Mouse (Mus musculus): ENCODE data around the gene Slc31a2. TPM values are rescaled to one million over a fixed set of nuclear protein-coding genes. Genes with fewer than 3 reads are reported as not detected.

Slc31a2 gene
- polyA plus RNA-seq, 1 experiment: 7.8 TPM

- Histone ChIP-seq H3K27me3 (ENCODE audit: control insufficient read depth, insufficient read depth, low read length, poor library complexity, severe bottlenecking) (no peaks in the 10 kb centered on the region), H3K9me3 (replicated peaks; ENCODE audit: control insufficient read depth, insufficient read depth, low read length, poor library complexity, severe bottlenecking) (no peaks in the 10 kb centered on the region), H3K36me3 (ENCODE audit: control insufficient read depth, insufficient read depth, low read length, poor library complexity, severe bottlenecking) (no peaks in the 10 kb centered on the region), H3K27ac (ENCODE audit: insufficient read depth, low read length) (no peak overlapping the region), H3K4me1 (ENCODE audit: control insufficient read depth, insufficient read depth, low read length) (no peaks in the 10 kb centered on the region), H3K4me3 (ENCODE audit: low read depth, low read length) (no peak overlapping the region), H3K9ac (ENCODE audit: low read depth, poor library complexity, severe bottlenecking) (no peak overlapping the region)
- TF ChIP-seq POLR2A (IDR thresholded peaks at IDR 0.05; ENCODE audit: insufficient read depth, low read length) (no peak), EP300 (IDR thresholded peaks at IDR 0.05; ENCODE audit: insufficient read depth, low read depth, low read length) (no peak), CTCF (IDR thresholded peaks at IDR 0.05; ENCODE audit: low read depth, low read length) (no peak)
Observed at GRCm38 (mm10) chr4:62274841-62275536, 12.6 kb downstream of the Slc31a2 start.

- TF ChIP-seq POLR2A (IDR thresholded peaks at IDR 0.05; ENCODE audit: insufficient read depth, low read length) (no peak), EP300 (IDR thresholded peaks at IDR 0.05; ENCODE audit: insufficient read depth, low read depth, low read length) (no peak), CTCF (IDR thresholded peaks at IDR 0.05; ENCODE audit: low read depth, low read length) (no peak)
- Histone ChIP-seq H3K9me3 (replicated peaks; ENCODE audit: control insufficient read depth, insufficient read depth, low read length, poor library complexity, severe bottlenecking) (no peaks in the 10 kb centered on the region), H3K4me1 (ENCODE audit: control insufficient read depth, insufficient read depth, low read length) (no peaks in the 10 kb centered on the region), H3K27ac (ENCODE audit: insufficient read depth, low read length) (no peak overlapping the region), H3K27me3 (ENCODE audit: control insufficient read depth, insufficient read depth, low read length, poor library complexity, severe bottlenecking) (no peaks in the 10 kb centered on the region), H3K36me3 (ENCODE audit: control insufficient read depth, insufficient read depth, low read length, poor library complexity, severe bottlenecking) (no peaks in the 10 kb centered on the region), H3K4me3 (ENCODE audit: low read depth, low read length) (no peak overlapping the region), H3K9ac (ENCODE audit: low read depth, poor library complexity, severe bottlenecking) (no peak overlapping the region)
Observed at GRCm38 (mm10) chr4:62276642-62277041, 14.3 kb downstream of the Slc31a2 start.

- Histone ChIP-seq H3K27ac (ENCODE audit: insufficient read depth, low read length) (no peak overlapping the region), H3K9me3 (replicated peaks; ENCODE audit: control insufficient read depth, insufficient read depth, low read length, poor library complexity, severe bottlenecking) (no peaks in the 10 kb centered on the region), H3K4me3 (ENCODE audit: low read depth, low read length) (no peak overlapping the region), H3K27me3 (ENCODE audit: control insufficient read depth, insufficient read depth, low read length, poor library complexity, severe bottlenecking) (no peaks in the 10 kb centered on the region), H3K9ac (ENCODE audit: low read depth, poor library complexity, severe bottlenecking) (no peak overlapping the region), H3K4me1 (ENCODE audit: control insufficient read depth, insufficient read depth, low read length) (no peaks in the 10 kb centered on the region), H3K36me3 (ENCODE audit: control insufficient read depth, insufficient read depth, low read length, poor library complexity, severe bottlenecking) (no peaks in the 10 kb centered on the region)
- TF ChIP-seq CTCF (IDR thresholded peaks at IDR 0.05; ENCODE audit: low read depth, low read length) (peak; percentile 35), EP300 (IDR thresholded peaks at IDR 0.05; ENCODE audit: insufficient read depth, low read depth, low read length) (no peak), POLR2A (IDR thresholded peaks at IDR 0.05; ENCODE audit: insufficient read depth, low read length) (no peak)
Observed at GRCm38 (mm10) chr4:62277222-62277621, 14.9 kb downstream of the Slc31a2 start.

- Histone ChIP-seq H3K4me1 (ENCODE audit: control insufficient read depth, insufficient read depth, low read length) (no peaks in the 10 kb centered on the region), H3K27me3 (ENCODE audit: control insufficient read depth, insufficient read depth, low read length, poor library complexity, severe bottlenecking) (no peaks in the 10 kb centered on the region), H3K4me3 (ENCODE audit: low read depth, low read length) (no peak overlapping the region), H3K9ac (ENCODE audit: low read depth, poor library complexity, severe bottlenecking) (no peak overlapping the region), H3K36me3 (ENCODE audit: control insufficient read depth, insufficient read depth, low read length, poor library complexity, severe bottlenecking) (no peaks in the 10 kb centered on the region), H3K27ac (ENCODE audit: insufficient read depth, low read length) (no peak overlapping the region), H3K9me3 (replicated peaks; ENCODE audit: control insufficient read depth, insufficient read depth, low read length, poor library complexity, severe bottlenecking) (no peaks in the 10 kb centered on the region)
- TF ChIP-seq EP300 (IDR thresholded peaks at IDR 0.05; ENCODE audit: insufficient read depth, low read depth, low read length): no peak
Observed at GRCm38 (mm10) chr4:62278081-62278480, 15.7 kb downstream of the Slc31a2 start.

GRCm38 (mm10) chr4:62281319-62281718 lies 19.0 kb downstream of the Slc31a2 start:
- no peak overlapping the region for H3K27ac ChIP-seq (ENCODE audit: insufficient read depth, low read length)
- H3K4me3 ChIP-seq (ENCODE audit: low read depth, low read length): no peak overlapping the region
- H3K9ac ChIP-seq (ENCODE audit: low read depth, poor library complexity, severe bottlenecking): no peak overlapping the region
- H3K36me3 ChIP-seq (ENCODE audit: control insufficient read depth, insufficient read depth, low read length, poor library complexity, severe bottlenecking): no peaks in the 10 kb centered on the region
- H3K4me1 ChIP-seq (ENCODE audit: control insufficient read depth, insufficient read depth, low read length): no peaks in the 10 kb centered on the region
- H3K27me3 ChIP-seq (ENCODE audit: control insufficient read depth, insufficient read depth, low read length, poor library complexity, severe bottlenecking): no peaks in the 10 kb centered on the region
- no peak for TF ChIP-seq EP300 (IDR thresholded peaks at IDR 0.05; ENCODE audit: insufficient read depth, low read depth, low read length)
- TF ChIP-seq POLR2A (IDR thresholded peaks at IDR 0.05; ENCODE audit: insufficient read depth, low read length): no peak
- TF ChIP-seq CTCF (IDR thresholded peaks at IDR 0.05; ENCODE audit: low read depth, low read length): no peak
- no peaks in the 10 kb centered on the region for H3K9me3 ChIP-seq (replicated peaks; ENCODE audit: control insufficient read depth, insufficient read depth, low read length, poor library complexity, severe bottlenecking)

GRCm38 (mm10) chr4:62282969-62283368 lies 20.6 kb downstream of the Slc31a2 start:
- Histone ChIP-seq H3K27ac (ENCODE audit: insufficient read depth, low read length) (no peak overlapping the region), H3K4me1 (ENCODE audit: control insufficient read depth, insufficient read depth, low read length) (peaks cover 3% of the 10 kb centered on the region), H3K27me3 (ENCODE audit: control insufficient read depth, insufficient read depth, low read length, poor library complexity, severe bottlenecking) (no peaks in the 10 kb centered on the region), H3K9ac (ENCODE audit: low read depth, poor library complexity, severe bottlenecking) (no peak overlapping the region), H3K9me3 (replicated peaks; ENCODE audit: control insufficient read depth, insufficient read depth, low read length, poor library complexity, severe bottlenecking) (no peaks in the 10 kb centered on the region), H3K36me3 (ENCODE audit: control insufficient read depth, insufficient read depth, low read length, poor library complexity, severe bottlenecking) (no peaks in the 10 kb centered on the region), H3K4me3 (ENCODE audit: low read depth, low read length) (no peak overlapping the region)
- TF ChIP-seq CTCF (IDR thresholded peaks at IDR 0.05; ENCODE audit: low read depth, low read length) (no peak), POLR2A (IDR thresholded peaks at IDR 0.05; ENCODE audit: insufficient read depth, low read length) (no peak), EP300 (IDR thresholded peaks at IDR 0.05; ENCODE audit: insufficient read depth, low read depth, low read length) (no peak)

Data from ES-Bruce4 (cell line).